Mouse (Mus musculus) urinary bladder, adult 2 months (tissue): ENCODE measurements at regions not wholly inside any gene's neighbourhood (a gene's known extent, or its start where the extent isn't known, plus 50 kb on each side); places are given as distances from the start of the nearest gene placed in this dataset.
"Not testable (repeated sequence)": the region's sequence is repeated elsewhere in the genome, so short reads cannot be mapped to it uniquely, and the experiment has no call there.

Experiments used
- DNase-seq: peaks from one replicate; pipeline ENCODE4 v3.0.0; 2022; ENCODE audit warnings: low spot score

DNA sequence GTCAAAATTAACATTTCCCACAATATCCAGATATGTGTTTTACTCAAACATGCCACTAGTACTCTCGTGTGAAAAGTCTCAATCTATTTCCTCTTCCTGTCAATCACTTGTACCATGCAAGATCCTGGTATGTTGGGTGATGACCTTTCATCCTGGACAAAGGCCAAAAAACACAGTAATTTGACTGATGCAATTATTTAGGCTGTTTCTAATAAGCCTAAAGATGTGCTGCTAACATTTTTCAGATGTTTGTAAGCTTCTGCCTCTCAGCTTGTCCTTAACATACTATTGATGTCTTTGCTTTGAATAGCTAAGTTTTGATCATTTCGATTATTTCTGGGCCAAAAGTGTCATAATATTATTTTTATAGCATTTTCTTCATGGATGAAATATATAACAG, 418.4 kb upstream of the Arrdc4 start:
- DNase-seq: no peak

DNA sequence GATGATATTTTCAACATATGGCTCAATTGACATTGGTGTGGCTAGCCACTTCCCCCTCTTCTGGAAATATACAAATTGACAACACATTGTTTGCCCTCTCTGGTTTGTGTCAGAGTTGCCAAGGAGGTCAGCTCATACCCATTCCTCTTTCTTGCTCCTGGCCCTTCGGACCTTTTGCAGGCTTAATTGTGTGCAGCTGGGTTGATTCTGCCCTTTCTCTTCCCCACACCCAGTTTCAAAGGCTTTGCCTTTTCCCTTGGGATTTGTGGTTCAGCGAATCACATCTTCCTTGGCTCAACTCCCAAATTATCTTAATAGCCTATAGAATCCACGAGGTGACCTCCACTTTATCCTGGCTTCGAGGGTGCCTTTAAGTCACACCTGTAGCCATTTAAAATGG, 412.9 kb upstream of the Arrdc4 start:
- no peak for DNase-seq

DNA sequence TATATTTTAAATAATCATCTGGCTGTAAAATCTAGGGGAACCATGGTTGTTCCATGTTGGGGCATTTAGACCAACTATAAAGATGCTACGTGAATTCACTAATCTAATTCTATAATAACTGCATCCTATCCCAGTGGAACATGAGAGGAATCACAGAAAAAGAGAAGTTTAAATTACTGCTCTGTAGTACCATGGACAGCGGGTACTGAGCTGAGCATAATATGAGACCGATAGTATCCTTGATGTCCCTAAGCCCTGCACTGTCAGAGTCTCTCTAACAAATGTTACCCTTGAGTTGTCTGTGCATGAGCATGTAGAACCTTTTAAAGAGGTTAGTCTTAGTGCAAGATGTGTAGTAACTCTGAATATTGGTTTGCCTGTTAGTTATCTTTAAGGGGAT, 393.3 kb upstream of the Arrdc4 start:
- no peak for DNase-seq

DNA sequence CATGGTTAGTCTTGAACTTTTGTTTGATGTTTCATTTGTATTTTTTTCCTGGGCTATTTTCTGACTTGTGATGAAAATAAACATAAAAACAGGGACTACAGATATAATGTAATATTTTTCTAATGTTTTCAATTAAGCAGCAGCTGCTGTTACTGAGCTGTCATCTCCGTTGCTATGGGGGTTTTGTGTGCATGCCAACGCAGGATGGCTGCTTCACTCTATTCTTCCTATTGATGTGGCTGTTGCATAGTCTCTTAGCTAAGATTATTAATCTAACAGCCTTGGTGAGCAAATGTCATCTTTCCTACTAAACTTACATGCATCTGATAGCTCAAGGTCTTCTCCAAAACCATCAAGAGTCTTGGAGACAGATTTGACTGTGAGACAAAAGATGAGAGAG, 384.4 kb upstream of the Arrdc4 start:
- no peak for DNase-seq

DNA sequence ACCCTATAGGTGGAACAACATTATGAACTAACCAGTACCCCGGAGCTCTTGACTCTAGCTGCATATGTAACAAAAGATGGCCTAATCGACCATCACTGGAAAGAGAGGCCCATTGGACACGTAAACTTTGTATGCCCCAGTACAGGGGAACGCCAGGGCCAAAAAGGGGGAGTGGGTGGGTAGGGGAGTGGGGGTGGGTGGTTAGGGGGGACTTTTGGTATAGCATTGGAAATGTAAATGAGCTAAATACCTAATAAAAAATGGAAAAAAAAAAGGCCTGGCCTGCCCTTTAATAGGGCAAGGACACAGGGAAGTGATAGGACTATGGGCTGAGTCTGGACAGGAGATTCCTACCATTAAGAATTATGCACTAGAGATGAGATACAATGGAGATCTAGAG, 352.7 kb upstream of the Arrdc4 start:
- DNase-seq: not testable (repeated sequence)

DNA sequence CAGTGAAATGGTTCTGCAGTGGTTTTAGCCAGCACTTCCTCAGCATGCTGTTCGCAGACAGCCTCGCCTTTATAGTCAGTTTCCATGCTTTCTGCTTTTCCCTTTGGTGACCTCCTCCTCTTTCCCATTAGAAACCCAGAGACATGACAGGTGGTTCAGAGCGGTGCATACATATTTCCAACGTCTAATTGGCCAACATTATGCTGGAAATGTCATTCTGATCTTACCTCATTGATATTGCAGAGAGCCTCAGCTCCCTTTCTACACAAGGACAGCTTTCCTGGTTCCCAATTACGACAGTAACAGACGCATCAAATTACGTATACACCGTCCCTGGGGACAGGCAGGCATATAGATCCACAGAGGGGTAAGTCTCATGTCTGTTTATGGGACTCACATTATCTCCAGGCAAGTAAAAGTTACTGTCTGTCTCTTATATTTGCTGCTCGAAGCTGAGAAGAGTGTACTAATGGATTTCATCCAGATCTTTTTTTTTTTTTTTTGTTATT, 348.6 kb upstream of the Arrdc4 start:
- no peak for DNase-seq

DNA sequence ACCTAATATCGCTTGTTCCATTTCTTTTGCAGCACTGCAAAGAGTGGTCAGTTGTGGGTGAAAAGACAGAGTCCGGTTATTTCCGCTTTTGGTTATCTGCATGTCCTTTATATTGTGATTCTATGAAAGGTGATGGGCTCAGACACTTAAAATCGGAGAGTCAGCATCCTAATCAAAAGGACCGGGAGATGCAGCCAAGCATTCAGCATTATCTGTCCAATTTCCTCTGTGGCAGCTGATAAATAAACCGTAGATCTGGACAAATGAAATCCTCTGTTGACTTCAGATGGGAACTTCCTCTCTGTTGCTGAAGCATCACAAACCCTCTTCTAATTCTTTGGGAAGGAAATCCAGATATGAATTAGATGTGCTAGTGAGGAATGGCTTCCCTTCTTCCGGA, 325.7 kb upstream of the Arrdc4 start:
- DNase-seq: no peak

DNA sequence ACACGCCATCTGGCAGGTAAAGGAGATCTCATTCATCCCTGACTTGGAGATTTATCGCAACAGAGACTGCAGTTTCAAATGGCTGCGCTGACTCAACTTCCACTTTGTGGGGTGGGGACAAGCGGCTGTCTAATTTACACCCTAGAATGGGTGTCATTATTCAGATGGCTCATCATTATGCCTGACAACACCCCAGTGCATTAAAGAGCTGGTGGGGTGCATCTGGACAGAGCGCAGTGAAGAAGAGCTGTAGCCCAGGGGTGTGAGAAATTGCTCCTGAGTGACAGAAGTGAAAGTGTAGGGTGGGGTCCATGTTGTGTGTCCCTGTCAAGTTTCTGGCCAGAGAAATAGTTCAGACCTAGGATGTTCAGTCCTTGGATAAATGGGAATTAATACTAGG, 314.0 kb upstream of the Arrdc4 start:
- DNase-seq: no peak

DNA sequence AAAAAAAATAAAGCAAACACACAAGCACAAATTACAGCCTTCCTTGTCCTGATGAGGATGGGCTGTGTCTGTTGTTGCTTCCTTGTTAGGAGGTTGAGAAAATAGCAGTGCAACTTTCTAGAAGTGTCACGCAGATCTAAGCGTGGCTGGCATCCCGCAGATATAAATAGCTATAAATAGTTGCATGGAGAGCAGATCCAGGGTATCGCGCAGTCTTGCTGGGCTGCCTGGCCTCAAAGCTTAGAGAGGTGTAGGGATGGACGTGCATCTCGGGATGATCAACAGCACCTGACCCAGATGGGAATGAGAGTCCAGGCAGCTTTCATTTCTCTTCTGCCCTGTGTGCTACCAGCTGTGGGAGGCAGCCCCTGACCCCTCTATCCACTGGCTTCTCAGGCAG, 313.5 kb upstream of the Arrdc4 start:
- DNase-seq: no peak

DNA sequence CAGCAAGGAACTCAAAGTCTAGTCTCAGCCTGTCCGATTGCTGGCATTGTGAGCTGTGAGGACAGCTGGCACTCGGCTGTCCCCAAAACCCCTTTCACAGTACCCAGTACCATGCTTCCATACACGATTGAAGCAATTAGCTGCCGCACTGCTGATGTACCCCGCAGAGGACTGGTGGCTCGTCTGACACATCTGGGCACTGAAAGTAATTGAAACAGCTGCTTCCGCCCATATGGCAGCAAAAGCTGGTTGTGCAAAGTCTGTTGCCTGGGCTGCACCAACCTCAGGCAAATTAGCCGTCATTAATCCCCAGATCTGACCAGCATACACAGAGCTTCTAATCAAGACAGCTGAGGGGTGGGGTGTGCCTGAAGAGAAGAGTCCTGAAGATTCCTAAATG, 313.1 kb upstream of the Arrdc4 start:
- DNase-seq: no peak

DNA sequence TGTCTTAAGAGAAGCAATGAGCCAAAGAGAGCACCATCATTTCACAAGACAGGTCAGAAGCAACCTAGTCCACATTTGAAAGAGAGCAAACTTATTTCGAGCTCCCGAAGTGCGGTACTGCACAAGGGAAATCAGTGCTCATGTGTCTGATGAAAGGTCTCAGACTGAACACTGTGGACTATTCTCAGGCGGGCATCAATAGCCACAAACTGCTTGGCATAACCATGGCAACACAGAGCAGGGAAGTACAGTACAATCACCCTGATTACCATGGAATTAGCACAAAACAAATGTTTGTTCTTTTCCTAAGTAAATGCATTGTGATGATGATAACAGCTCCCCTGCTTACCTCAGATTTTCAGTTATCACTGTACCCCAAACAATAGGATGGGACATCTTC, 312.2 kb upstream of the Arrdc4 start:
- DNase-seq: no peak

DNA sequence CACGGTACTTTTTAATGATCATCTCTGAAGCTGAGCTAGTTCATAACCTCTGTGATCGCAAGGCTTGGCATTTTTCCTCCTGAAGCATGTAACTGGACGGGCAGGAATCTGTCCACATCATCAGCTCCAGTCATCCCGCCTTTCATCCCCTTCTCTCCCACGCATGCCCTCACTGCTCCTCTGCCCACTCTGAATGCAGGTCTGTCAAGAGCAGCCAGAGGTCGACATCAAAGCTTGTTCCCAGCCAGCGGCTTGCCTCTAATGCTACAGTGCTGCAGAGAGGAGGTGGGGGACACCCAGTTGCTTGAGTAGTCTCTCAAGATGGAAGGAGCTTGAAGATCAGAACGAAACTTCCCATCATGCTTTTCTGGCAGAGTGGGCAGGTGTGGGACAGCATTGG, 267.5 kb upstream of the Arrdc4 start:
- no peak for DNase-seq

DNA sequence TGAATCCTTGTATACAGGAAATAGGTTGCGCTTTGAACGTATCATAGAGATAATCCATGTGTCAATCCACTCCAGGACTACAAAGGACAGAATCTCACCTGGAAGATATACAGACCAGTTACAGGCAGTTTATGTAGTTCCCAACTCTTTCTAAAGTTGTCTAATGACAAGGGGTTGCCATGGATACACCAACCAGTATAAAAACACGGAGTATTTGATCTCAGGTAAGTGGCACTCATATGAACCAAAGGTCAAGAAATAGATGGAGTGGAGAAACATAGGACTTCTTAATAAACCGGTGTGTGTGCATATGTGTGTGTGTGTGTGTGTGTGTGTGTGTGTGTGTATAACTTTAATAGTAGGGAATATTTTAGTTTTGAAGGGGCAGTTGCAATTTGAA, 266.0 kb upstream of the Arrdc4 start:
- DNase-seq: no peak

DNA sequence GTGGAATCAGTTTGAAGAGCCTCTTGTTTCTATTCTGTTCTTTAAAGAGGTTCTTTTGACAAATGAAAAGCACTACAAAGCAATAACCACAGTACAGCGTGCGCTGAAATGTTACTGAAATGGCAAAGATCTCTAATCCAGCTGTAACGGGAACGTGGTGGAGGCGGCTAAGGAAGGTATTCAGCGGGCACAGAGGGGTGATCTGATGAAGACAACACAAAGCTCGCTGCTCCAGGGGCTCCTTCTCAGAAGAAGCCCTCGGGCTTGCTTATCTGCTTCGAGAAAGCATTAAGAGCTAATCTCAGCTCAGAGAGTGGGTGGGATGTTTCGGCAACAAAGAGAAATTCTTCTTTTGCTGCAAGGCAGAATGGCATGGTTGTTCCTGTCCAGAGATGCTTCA, 258.2 kb upstream of the Arrdc4 start:
- no peak for DNase-seq

DNA sequence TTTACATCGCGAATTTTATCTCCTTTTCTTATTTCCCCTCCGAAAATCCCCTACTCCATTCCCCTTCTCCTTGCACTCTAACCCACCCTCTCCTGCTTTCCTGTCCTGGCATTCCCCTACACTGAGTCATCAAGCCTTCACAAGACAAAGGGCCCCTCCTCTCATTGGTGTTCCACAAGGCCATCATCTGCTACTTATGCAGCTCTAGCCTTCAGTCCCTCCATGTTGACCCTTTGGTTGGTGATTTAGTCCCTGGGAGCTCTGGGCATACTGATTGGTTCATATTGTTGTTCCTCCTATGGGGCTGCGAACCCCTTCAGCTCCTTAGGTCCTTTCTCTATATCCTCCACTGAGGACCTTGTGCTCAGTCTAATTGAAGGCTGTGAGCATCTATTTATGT, 239.0 kb upstream of the Arrdc4 start:
- DNase-seq: no peak

DNA sequence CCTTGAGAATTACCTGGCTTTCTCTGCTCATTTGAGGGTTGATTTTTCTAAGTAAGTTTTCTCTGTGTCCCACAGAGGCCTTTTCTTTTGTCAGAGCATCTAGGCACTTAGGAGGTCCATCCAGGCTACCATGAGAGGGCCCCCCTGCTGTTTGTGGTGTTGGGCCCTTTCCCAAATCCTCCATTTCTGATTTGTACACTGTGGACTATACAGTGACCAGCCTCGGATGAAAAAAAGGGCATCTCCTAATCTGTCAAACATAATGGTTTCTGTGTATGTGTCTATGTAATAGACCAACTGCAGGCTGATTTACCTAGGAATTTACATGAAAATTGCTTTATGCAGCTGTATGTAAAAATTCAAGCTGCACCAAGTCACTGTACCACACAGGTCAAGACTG, 234.9 kb upstream of the Arrdc4 start:
- DNase-seq: no peak

DNA sequence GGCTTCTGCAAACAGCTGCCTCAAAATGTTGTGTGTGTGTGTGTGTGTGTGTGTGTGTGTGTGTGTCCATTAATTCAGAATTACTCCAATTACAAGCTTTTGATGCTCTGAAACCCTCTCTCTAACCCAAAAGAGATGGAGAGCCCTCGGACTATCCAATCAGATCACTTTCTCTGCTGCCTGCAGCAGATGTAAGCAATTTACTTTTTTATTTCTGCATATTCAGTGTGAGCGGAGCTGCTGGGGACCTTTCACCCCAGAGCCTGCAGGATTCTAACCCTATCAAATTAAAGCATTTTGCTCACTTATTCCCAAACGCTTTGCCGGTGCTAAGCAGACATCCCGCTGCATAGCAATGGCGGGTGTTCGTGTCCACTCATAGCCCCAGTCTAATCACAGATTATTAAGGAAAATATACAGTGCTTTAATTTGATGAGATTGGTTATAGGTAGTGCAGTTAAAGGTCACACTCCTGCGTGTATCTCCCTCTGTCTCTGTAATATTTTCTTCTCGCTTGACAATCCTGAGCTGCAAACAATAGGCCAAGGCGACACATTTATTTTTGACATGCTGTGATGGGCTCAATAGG, 234.0 kb upstream of the Arrdc4 start:
- no peak for DNase-seq

DNA sequence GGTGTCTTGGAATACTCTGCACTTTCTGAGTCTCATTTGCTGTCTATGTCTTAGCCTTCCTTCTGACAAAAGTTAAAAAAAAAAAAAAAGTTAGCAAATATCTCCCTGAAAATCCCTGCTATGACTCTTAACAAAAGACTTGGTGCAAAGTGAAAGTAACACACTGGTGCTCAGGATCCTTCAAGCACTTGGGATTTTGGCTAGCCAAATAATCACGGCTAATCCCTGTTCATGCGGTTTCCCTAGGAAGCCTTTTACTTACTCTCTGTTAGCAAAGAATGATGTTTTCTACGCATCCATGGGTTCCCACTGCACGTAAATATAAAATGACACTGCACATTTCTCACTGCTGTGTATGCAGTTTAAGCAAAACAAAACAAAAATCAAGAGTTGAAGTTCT, 229.5 kb upstream of the Arrdc4 start:
- DNase-seq: no peak

DNA sequence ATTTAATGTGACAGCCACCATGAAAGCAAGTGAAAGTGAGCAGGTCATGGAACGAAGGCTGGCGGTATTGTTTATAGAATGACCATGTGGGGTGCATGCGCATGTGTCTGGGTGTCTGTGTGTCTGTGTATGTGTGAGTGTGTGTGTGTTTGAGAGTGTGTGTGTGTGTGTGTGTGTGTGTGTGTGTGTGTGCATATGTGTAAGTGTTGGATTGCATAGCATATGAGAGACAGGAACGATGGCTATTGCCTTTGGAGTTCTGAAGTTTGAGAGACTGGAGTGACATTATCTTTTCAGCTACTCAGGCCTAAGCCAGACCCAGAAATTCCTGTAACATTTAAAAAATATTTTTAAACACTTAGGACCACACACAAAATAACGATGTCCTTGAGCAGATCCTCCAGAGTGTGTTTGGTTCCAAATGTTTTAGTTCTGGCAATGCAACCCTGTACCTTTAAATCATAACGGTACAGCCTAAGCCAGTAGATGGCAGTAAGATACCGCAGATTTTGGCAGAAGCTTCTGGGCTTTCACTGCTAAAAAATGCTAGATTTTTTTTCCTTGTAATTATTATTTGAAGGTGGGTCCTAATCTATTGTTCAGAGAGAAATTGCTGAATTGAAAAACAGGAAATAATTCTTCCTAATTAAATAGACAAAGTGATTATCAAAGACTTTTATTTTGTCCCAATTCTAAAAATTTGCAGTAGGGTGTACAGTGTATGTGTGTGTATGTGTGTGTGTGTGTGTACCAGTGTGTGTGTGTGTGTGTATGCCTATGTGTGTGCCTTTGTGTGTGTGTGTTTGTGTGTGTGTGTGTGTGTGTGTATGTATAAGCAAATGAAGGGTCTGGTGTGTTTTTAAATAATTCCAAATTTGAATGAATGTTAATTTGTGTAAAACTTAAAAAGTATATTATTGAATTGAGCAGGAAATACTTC, 228.0 kb upstream of the Arrdc4 start:
- DNase-seq: no peak

DNA sequence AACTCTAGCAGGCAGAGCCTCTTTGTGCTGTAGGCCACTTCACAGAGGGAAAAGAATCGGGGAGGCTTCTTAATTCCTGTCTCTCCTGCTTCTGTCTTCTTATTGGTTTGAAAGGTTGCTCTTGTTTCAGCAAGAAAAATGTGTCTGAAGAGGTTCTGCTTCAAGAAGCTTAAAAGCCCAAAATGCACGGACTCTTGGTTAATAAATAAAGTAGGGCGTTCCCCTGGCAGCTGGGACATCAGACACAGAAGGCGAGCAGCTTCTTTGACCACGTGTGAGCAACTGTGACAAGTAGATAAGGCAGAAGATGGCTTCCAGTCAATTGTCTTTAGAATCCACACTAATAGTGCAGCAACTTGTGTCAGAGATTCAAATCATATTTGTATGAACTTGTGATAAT, 226.9 kb upstream of the Arrdc4 start:
- DNase-seq: no peak

DNA sequence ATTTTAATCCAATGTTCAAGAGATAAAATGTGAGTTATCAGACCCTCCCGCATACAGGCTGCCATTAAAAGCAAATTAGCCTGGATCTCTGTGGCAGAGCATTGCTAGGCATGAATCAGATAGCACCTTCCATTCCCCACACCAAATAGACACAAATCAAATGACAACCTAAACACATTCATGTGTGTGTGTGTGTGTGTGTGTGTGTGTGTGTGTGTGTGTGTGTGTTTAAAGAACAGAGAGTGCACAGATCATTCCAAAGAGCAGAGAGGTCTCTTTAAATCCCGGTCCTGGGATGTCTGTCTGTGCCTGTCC, 226.5 kb upstream of the Arrdc4 start:
- DNase-seq: no peak

DNA sequence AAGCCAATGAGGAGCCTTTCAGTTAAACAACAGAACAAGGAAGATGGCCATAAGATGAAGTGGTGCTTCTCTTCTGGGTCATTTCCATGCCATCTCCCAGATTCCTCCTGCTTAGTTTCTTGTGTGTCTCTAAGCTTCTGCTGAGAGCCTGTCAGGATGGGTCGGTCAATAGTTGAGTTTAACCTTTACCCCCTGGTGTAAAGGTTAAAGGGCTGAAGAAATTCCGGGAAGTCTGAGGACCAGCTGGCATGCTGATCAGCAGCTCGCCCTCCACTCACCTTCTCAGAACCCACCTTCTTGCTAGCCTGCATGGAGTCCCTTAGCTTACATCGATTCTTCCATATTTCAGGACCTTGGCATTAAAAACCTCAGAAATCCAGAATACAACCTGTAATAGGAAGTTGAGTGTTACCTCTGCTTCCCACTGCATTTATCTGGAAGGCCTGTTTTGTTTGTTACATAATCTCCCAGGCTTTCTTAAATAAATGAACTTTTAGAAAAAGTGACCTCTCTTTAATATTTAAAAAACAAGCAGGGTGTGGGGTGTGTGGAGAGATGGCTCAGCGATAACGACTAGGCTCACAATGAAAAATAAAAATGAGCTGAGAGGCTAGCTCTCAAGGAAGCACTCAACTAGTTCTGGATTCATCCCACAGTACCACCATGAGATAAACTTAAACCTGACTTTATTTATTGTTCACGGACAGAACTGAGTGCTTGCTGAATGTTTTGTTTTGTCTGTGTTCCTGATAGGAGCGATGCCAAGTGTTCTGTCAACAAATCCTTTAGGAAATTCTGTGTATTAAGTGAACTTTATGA, 225.9 kb upstream of the Arrdc4 start:
- no peak for DNase-seq
